Mouse (Mus musculus) liver, adult 2 months (tissue): ENCODE results near the gene Acer3.
"Not testable (repeated sequence)": the region's sequence is repeated elsewhere in the genome, so short reads cannot be mapped to it uniquely, and the experiment has no call there.

ENCODE experiments used
- CTCF ChIP-seq: fragments of 200-500 bp; IDR thresholded peaks from 2 replicates; pipeline ENCODE4 v1.5.1; 2011; ENCODE audit warnings: low read depth, low read length, control low read depth
- POLR2A ChIP-seq: fragments of 200-500 bp; IDR thresholded peaks from 2 replicates; pipeline ENCODE4 v1.6.1; 2011; ENCODE audit warnings: low read length, control low read depth; ENCODE audit not compliant: insufficient read depth; ENCODE audit errors: extremely low read depth

DNA sequence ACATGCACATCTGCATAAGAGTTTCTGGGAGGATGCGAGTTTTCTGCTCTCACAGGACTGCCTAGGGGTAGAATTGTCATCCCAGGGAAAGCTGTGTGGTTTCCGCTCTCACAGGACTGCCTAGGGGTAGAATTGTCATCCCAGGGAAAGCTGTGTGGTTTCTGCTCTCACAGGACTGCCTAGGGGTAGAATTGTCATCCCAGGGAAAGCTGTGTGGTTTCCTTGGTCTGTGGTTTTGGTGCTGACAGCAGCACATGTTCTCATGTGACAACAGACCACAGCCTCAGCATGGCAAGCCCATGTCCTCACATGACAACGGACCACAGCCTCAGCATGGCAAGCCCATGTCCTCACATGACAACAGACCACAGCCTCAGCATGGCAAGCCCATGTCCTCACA, 133.7 kb downstream of the Acer3 start:
- TF ChIP-seq POLR2A, CTCF: not testable (repeated sequence)
